Mouse (Mus musculus) neural tube, embryonic 15.5 days (tissue): Measurements from ENCODE around the gene Nfix. TPM values are rescaled to one million over a fixed set of nuclear protein-coding genes. Genes with fewer than 3 reads are reported as not detected.
A peak's percentile ranks its signal among the peaks of the same experiment; 100 is the strongest.

Experiments used
- ATAC-seq: fragments of 200-750 bp; cut with Nextera tagmentation; 2 replicates; pipeline ENCODE4 v1.8.0; 2017; ENCODE audit warnings: mild to moderate bottlenecking, moderate TSS enrichment, moderate library complexity; ENCODE audit not compliant: low FRiP score
- H3K27ac ChIP-seq: fragments of 300-500 bp; sonication (generic); replicated peaks from 2 replicates; pipeline ENCODE4 v1.5.1; 2015; ENCODE audit warnings: mild to moderate bottlenecking, inconsistent platforms
- H3K27me3 ChIP-seq: fragments of 300-500 bp; sonication (generic); replicated peaks from 2 replicates; pipeline ENCODE4 v1.6.1; 2015; ENCODE audit warnings: inconsistent platforms
- H3K36me3 ChIP-seq: fragments of 300-500 bp; sonication (generic); 2 replicates; pipeline ENCODE4 v1.6.1; 2015; ENCODE audit warnings: inconsistent platforms
- H3K4me1 ChIP-seq: fragments of 300-500 bp; sonication (generic); 2 replicates; pipeline ENCODE4 v1.6.1; 2015; ENCODE audit warnings: inconsistent platforms
- H3K4me2 ChIP-seq: fragments of 300-500 bp; sonication (generic); 2 replicates; pipeline ENCODE4 v1.6.1; 2015; ENCODE audit warnings: inconsistent platforms, mild to moderate bottlenecking, moderate library complexity
- H3K4me3 ChIP-seq: fragments of 300-500 bp; sonication (generic); replicated peaks from 2 replicates; pipeline ENCODE4 v1.5.1; 2015; ENCODE audit warnings: mild to moderate bottlenecking, inconsistent platforms
- H3K9ac ChIP-seq: fragments of 300-500 bp; sonication (generic); replicated peaks from 2 replicates; pipeline ENCODE4 v1.6.1; 2015; ENCODE audit warnings: mild to moderate bottlenecking, inconsistent platforms
- H3K9me3 ChIP-seq: fragments of 300-500 bp; sonication (generic); replicated peaks from 2 replicates; pipeline ENCODE4 v1.6.1; 2016; ENCODE audit warnings: inconsistent platforms
- WGBS: fragments of 180-500 bp; shearing (Covaris S2); methylation state at CpG from one replicate; pipeline ENCODE4 v1.1.7; 2015; ENCODE audit warnings: mixed read lengths; 5-methylcytosine and 5-hydroxymethylcytosine counted together
- polyA plus RNA-seq: library from polyadenylated mRNA; unstranded; fragments of >200 nt; fragmentation: Nextera tagmentation; extraction: Ambion mirVana; gene quantifications from 2 replicates; pipeline ENCODE4 v1.2.1, GENCODE M21; 2015

The Nfix gene
- polyA plus RNA-seq, 1 experiment from 2014 or later, result 70.5 TPM

DNA sequence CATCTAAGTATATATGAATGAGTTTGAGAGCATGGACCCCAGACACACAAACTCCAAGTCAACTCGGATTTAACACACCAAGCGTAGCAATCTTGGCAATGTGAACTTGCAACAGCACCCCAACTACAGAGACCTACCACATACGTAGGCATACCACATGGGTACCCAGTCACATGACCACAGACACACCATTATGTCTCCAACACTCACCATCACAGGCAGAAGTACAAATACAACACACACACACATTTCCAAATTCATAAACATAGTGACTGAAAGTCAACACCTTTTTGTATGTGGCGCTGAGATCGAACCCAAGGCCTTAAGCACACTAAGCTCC is 9.8 kb upstream of the Nfix start:
- H3K4me1 ChIP-seq, result peaks cover 27% of the 10 kb centered on the region

GRCm38 (mm10) chr8:84809109-84809940 is 9.2 kb upstream of the Nfix start:
- 42% methylated on average over 12 of the region's 12 CpGs for WGBS

More for the DNA sequence above, 9.8 kb upstream of the Nfix start:
- Histone ChIP-seq H3K36me3 (no peaks in the 10 kb centered on the region), H3K4me2 (no peak overlapping the region), H3K27ac (no peak overlapping the region), H3K9me3 (no peaks in the 10 kb centered on the region), H3K9ac (no peak overlapping the region), H3K4me3 (no peak overlapping the region), H3K27me3 (peaks cover 25% of the 10 kb centered on the region)
- no peak for ATAC-seq
- WGBS, result 66% methylated on average over 5 of the region's 5 CpGs

DNA sequence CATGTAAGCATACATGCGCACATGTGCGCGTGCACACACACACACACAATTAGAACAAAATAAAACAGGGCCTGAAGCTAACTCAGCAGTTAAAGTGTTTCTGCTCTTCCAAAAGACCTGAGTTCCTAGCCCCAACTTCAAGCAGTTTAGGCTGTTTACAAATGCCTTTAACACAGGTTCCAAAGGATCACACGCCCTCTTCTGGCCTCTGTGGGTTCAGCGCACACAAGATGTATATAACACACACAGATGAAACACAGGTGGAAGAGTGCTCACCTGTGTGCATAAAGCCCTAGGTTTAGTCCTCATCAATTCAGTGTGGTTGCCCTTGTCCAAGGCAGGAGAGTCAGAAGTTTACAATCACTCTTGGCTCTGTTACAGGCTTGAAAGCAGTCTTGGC is 5.9 kb upstream of the Nfix start:
- Histone ChIP-seq H3K4me2 (no peak overlapping the region), H3K27me3 (peaks cover 52% of the 10 kb centered on the region)
- no peak for ATAC-seq

More at GRCm38 (mm10) chr8:84809109-84809940, 9.2 kb upstream of the Nfix start:
- Histone ChIP-seq H3K27me3 (peaks cover 31% of the 10 kb centered on the region), H3K4me1 (peaks cover 21% of the 10 kb centered on the region), H3K27ac (0 out of 2 replicates have a peak overlapping the region, but pooled peaks have one; percentile 1), H3K4me2 (no peak overlapping the region), H3K4me3 (no peak overlapping the region), H3K36me3 (no peaks in the 10 kb centered on the region), H3K9ac (no peak overlapping the region), H3K9me3 (no peaks in the 10 kb centered on the region)
- no peak for ATAC-seq

GRCm38 (mm10) chr8:84799136-84799931 is 810 bp downstream of the Nfix start:
- no peak for ATAC-seq
- H3K27ac ChIP-seq, result peak overlapping the region; percentile 83

More for the DNA sequence above, 5.9 kb upstream of the Nfix start:
- peaks cover 9% of the 10 kb centered on the region for H3K4me1 ChIP-seq
- H3K36me3 ChIP-seq, result no peaks in the 10 kb centered on the region
- H3K9ac ChIP-seq, result no peak overlapping the region
- no peak overlapping the region for H3K4me3 ChIP-seq
- WGBS, result 95% methylated on average over 5 of the region's 5 CpGs
- no peak overlapping the region for H3K27ac ChIP-seq
- no peaks in the 10 kb centered on the region for H3K9me3 ChIP-seq

DNA sequence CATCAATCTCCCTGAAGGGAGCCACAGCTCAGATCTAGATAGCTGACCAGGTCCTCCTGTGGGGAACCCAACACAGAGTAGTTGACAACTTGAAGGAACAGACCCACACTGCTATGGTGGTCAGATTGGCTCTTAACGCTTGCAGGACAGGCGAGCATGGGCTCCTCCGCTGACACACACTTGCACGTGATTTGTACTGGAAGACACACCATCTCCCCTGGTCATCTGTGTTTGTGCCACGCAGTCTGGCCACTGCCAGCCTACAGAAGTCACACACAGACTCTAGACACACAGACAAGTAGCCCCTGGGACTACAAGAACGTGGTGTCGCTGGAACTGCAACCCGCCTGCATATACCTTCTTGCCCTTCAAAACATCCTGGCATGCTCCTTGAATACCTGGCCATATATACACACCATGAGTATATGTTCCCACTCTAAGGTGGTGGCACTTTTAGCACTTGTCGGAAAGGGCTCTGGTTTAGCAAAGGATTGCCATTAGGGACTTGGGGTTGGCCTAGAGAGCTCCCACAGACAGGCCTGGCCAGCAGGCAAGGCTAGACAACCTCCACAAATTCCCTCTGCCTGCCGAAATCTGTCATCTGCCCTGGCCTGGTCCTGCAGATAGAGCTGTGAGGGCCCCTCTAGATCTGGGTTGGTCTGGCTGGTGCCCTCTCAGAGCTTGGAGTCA is 1.6 kb downstream of the Nfix start:
- Histone ChIP-seq H3K27me3 (peaks cover 83% of the 10 kb centered on the region), H3K4me1 (peaks cover 53% of the 10 kb centered on the region), H3K9me3 (no peaks in the 10 kb centered on the region), H3K4me3 (peak overlapping the region; percentile 58), H3K36me3 (no peaks in the 10 kb centered on the region), H3K9ac (peak overlapping the region; percentile 75), H3K27ac (peak overlapping the region; percentile 83), H3K4me2 (peak overlapping the region; percentile 98)
- ATAC-seq, result no peak
- WGBS, result 46% methylated on average over 10 of the region's 10 CpGs

More at GRCm38 (mm10) chr8:84799136-84799931, 810 bp downstream of the Nfix start:
- Histone ChIP-seq H3K9me3 (no peaks in the 10 kb centered on the region), H3K27me3 (peaks cover 79% of the 10 kb centered on the region), H3K4me1 (peaks cover 48% of the 10 kb centered on the region), H3K4me2 (peak overlapping the region; percentile 98), H3K36me3 (no peaks in the 10 kb centered on the region), H3K9ac (peak overlapping the region; percentile 75), H3K4me3 (peak overlapping the region; percentile 58)
- under 1% methylated on average over 81 of the region's 108 CpGs for WGBS

DNA sequence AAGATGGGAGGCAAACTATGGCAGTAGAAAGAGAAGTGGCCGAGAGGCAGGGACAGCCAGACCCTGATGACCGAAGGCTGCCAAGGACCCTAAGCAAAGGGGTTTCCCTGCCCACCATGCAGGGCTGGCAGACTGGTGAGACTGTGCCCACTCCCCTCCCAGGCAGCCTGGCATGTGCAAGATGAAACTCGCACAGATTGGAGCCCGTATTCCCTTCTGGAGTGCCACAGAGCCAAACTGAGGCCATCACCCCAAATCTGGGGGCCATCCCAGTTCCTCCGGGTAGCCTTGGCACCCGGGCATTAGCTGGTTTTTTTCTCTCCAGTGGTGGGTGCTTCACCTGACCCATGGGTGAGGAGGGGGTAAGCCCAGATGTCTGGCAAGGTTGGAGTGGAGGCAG is 2.2 kb downstream of the Nfix start:
- peaks cover 81% of the 10 kb centered on the region for H3K27me3 ChIP-seq
- no peaks in the 10 kb centered on the region for H3K9me3 ChIP-seq
- 64% methylated on average over 6 of the region's 6 CpGs for WGBS
- H3K4me1 ChIP-seq, result peaks cover 59% of the 10 kb centered on the region
- peak overlapping the region; percentile 58 for H3K4me3 ChIP-seq
- ATAC-seq, result no peak
- no peak overlapping the region; the same call in 1 of the 2 replicates for H3K9ac ChIP-seq
- H3K4me2 ChIP-seq, result peak overlapping the region; percentile 98
- H3K27ac ChIP-seq, result peak overlapping the region; percentile 83
- H3K36me3 ChIP-seq, result no peaks in the 10 kb centered on the region

GRCm38 (mm10) chr8:84797256-84797797 is 2.8 kb downstream of the Nfix start:
- ATAC-seq, result no peak
- Histone ChIP-seq H3K27ac (peak overlapping the region; percentile 83), H3K4me3 (peak overlapping the region; percentile 58; the same call in 1 of the 2 replicates), H3K9me3 (no peaks in the 10 kb centered on the region), H3K4me1 (peaks cover 65% of the 10 kb centered on the region), H3K9ac (no peak overlapping the region), H3K27me3 (peaks cover 80% of the 10 kb centered on the region), H3K36me3 (no peaks in the 10 kb centered on the region), H3K4me2 (peak overlapping the region; percentile 98)
- 70% methylated on average over 15 of the region's 15 CpGs for whole genome bisulfite sequencing

DNA sequence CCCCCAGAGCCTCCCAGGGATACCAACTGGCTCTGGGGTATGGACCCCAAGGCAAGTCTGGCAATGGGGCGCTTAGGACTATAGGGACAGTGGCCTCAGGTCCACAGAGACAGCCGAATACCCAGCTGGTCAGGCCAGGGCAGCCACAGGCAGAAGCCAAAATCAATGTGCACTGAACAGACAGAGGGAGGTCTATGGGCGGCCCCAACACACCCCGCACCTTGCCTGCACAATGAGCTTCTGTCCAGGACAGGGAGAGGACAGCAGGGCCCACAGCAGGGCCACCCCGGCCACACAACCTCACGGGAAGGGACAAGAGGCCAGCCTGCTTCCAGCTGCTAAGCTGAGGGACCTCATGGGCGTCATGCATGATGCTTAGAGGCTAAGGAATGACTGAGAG is 5.7 kb downstream of the Nfix start:
- no peak overlapping the region for H3K9ac ChIP-seq
- 50% methylated on average over 7 of the region's 7 CpGs for WGBS
- no peaks in the 10 kb centered on the region for H3K36me3 ChIP-seq
- ATAC-seq, result peak; percentile 37; the same call in 1 of the 2 replicates
- H3K4me1 ChIP-seq, result peaks cover 77% of the 10 kb centered on the region
- H3K9me3 ChIP-seq, result no peaks in the 10 kb centered on the region
- H3K4me2 ChIP-seq, result peak overlapping the region; percentile 36
- no peak overlapping the region; the same call in 1 of the 2 replicates for H3K4me3 ChIP-seq
- peak overlapping the region; percentile 86 for H3K27ac ChIP-seq
- H3K27me3 ChIP-seq, result peaks cover 87% of the 10 kb centered on the region

- Histone ChIP-seq H3K4me2 (peak overlapping the region; percentile 36), H3K9ac (0 out of 2 replicates have a peak overlapping the region, but pooled peaks have one; percentile 1), H3K4me1 (peaks cover 77% of the 10 kb centered on the region), H3K36me3 (no peaks in the 10 kb centered on the region), H3K9me3 (no peaks in the 10 kb centered on the region), H3K27me3 (peaks cover 92% of the 10 kb centered on the region), H3K27ac (peak overlapping the region; percentile 86), H3K4me3 (peak overlapping the region; percentile 4; the same call in 1 of the 2 replicates)
- ATAC-seq, result peak; percentile 84
- WGBS, result 41% methylated on average over 13 of the region's 13 CpGs
Observed at GRCm38 (mm10) chr8:84793791-84794485, 6.2 kb downstream of the Nfix start.

DNA sequence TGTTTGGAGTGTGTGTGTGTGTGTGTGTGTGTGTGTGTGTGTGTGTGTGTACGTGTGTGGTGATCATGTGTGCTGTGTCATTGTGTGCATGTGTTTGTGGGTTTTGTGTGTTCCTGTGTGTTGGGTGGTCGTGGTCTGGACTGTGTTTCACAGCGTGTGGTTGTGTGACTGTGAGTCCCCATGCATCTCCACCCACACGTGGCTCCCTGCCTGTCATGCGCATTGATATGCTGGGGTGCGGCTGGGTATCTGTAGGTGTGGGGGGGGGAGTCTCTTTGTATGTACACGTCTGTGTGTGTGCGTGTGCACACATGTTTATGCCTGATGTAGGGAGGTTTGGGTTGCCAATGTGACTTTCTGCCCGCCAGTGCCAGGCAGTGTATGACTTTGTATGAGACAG is 7.0 kb downstream of the Nfix start:
- ATAC-seq, result no peak
- Histone ChIP-seq H3K9me3 (no peaks in the 10 kb centered on the region), H3K4me3 (no peak overlapping the region), H3K4me1 (peaks cover 79% of the 10 kb centered on the region), H3K9ac (0 out of 2 replicates have a peak overlapping the region, but pooled peaks have one; percentile 1), H3K27me3 (peaks cover 92% of the 10 kb centered on the region), H3K36me3 (no peaks in the 10 kb centered on the region), H3K27ac (peak overlapping the region; percentile 86), H3K4me2 (peak overlapping the region; percentile 36)
- WGBS, result 77% methylated on average over 9 of the region's 9 CpGs
